Mouse (Mus musculus) bone marrow macrophage, adult 2 months (primary cell): ENCODE data around the gene Mip. TPM values are rescaled to one million over a fixed set of nuclear protein-coding genes. Genes with fewer than 3 reads are reported as not detected.

ENCODE experiments used
- H3K27ac ChIP-seq: 2 replicates; pipeline ENCODE4 v1.5.1; 2012; ENCODE audit warnings: low read depth, low read length; ENCODE audit not compliant: insufficient read depth
- H3K4me1 ChIP-seq: 2 replicates; pipeline ENCODE4 v1.6.1; 2012; ENCODE audit warnings: low read length; ENCODE audit not compliant: control insufficient read depth, insufficient read depth
- H3K4me3 ChIP-seq: 2 replicates; pipeline ENCODE4 v1.5.1; 2012; ENCODE audit warnings: mild to moderate bottlenecking, low read length, moderate library complexity; ENCODE audit not compliant: insufficient read depth
- CTCF ChIP-seq: IDR thresholded peaks from 2 replicates; pipeline ENCODE4 v1.5.1; 2012; ENCODE audit warnings: low read depth, mild to moderate bottlenecking, low read length, moderate library complexity
- POLR2A ChIP-seq: IDR thresholded peaks from 2 replicates; pipeline ENCODE4 v1.6.1; 2012; ENCODE audit warnings: mild to moderate bottlenecking, low read depth, low read length, borderline replicate concordance
- polyA plus RNA-seq: library from polyadenylated mRNA; stranded (reverse); fragments of >200 nt; gene quantifications from 2 replicates; pipeline ENCODE4 v1.2.4, GENCODE M21; 2012; ENCODE audit not compliant: missing spikeins, insufficient read depth, insufficient read length

Mip gene
- polyA plus RNA-seq, 1 experiment: not detected

GRCm38 (mm10) chr10:128225064-128225463 is 574 bp upstream of the Mip start:
- Histone ChIP-seq H3K4me3 (no peak overlapping the region), H3K27ac (no peak overlapping the region), H3K4me1 (peaks cover 12% of the 10 kb centered on the region)
- TF ChIP-seq POLR2A (no peak), CTCF (no peak)

DNA sequence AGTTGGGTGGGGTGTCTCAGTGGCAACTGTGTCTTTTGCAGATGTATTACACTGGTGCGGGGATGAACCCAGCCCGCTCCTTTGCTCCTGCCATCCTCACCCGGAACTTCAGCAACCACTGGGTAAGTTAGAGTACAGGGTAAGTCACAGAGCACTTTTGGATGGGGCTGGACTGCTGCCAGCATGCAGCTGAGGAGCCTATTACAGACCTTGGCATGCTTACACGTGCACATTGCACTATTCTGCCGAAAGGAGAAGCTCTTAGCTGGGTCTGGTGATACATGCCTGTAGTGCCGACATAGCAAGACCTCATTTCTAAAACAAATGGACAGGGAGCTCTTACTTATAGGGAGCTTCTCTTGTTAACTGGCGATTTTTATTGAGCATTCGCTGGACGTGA is 2.0 kb downstream of the Mip start:
- Histone ChIP-seq H3K27ac (no peak overlapping the region), H3K4me1 (peaks cover 16% of the 10 kb centered on the region), H3K4me3 (no peak overlapping the region)
- TF ChIP-seq CTCF: no peak
- TF ChIP-seq POLR2A: no peak

GRCm38 (mm10) chr10:128228009-128228408 is 2.4 kb downstream of the Mip start:
- no peak overlapping the region for H3K4me3 ChIP-seq
- H3K27ac ChIP-seq: no peak overlapping the region
- peaks cover 19% of the 10 kb centered on the region for H3K4me1 ChIP-seq
- TF ChIP-seq CTCF: no peak
- TF ChIP-seq POLR2A: no peak

DNA sequence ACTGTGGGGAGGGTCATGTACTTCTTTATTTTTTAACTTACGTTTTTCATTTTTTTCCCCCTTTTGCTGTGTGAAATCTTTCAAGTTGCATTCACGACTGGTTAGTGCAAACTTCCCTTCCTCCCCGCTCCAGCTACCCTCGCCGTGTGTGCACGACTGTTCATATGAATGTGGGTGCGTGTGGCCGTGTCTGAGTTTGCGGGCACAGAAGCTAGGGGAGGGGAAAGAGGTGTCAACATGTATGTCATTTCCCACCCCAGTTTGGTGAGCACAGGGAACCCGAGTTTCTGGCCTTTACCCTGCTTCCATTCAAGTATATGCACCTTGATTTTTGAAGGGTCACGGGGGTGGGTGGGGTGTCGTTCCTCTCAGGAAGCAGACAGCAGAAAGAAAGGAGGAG is 4.9 kb downstream of the Mip start:
- Histone ChIP-seq H3K27ac (no peak overlapping the region), H3K4me3 (no peak overlapping the region), H3K4me1 (peaks cover 31% of the 10 kb centered on the region)
- no peak for TF ChIP-seq CTCF
- TF ChIP-seq POLR2A: no peak

- TF ChIP-seq POLR2A: no peak
- no peak for TF ChIP-seq CTCF
Observed at GRCm38 (mm10) chr10:128231146-128231545, 5.5 kb downstream of the Mip start.

DNA sequence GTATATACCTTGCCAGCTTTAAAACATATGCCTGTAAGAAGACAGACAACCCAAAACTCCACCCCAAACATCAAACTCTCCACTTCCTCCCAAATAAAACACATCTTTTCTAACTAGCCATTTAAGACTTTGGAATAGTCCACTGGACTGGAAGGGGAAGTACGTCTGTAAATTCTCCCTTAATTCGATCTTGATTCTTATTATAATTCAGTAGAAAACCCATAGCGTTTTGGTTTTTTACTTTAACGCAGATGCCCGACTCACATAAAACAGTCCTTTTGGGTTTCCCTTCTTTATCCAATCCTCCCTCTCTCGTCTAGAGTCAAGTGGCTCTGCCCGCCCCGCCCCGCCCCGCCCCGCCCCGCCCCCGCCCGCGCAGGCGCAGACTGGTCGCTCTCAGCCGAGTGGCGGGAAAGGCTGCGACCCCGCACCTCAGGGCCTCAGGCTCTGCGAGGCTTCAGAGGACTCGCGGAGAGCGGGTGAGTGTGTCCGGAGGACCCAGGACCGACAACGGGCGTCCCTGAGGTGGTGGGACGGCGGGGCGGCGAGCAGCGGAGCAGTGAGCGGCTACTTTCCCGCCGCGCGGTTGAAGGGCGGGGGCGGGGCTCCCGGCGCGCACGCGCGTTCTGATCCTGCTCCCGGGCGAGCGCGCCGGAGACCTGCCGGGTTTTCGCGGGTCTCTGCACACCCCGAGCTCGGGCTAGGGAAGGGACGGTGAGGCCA is 6.2 kb downstream of the Mip start, which contains the start of gene Timeless:
Gene Timeless (plus strand): TSS at position 369 of the 723 bp plus-strand sequence.
- TF ChIP-seq CTCF: no peak
- TF ChIP-seq POLR2A: no peak
- peak within 1 kb of the TSS; percentile 82 for H3K4me3 ChIP-seq
- H3K4me1 ChIP-seq: peaks cover 35% of the 10 kb centered on the region
- H3K27ac ChIP-seq: peak within 1 kb of the TSS; percentile 71

More at GRCm38 (mm10) chr10:128231146-128231545, 5.5 kb downstream of the Mip start:
- Histone ChIP-seq H3K4me3 (peak overlapping the region; percentile 82), H3K4me1 (peaks cover 31% of the 10 kb centered on the region), H3K27ac (peak overlapping the region; percentile 71)

DNA sequence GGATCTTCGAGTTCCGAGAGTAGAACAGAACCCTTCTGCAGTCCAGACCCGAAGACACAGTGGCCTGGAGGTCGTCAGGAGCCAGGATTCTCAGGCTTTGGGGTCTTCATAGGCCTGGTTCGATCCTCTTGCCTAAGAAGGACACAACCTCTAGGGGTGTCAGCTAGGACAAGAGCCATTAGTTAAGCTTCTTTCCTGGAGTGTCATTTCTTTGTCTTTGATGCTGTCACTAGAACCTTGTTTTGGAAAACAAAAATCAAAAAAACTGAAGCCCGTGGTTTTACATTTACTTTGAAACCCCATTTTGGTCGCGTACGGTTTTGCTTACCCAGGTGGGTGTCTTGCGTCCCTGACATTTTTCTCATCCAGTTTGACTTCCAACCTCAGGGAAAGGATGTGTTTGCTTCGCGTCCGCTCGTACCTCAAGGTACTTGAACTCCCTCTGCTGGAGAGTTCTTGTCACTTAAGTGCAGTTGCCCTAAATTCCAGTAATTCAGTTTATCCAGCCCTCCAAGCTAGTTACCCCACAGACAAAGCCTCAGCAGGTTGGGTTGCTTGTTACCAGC is 6.9 kb downstream of the Mip start:
- peaks cover 33% of the 10 kb centered on the region for H3K4me1 ChIP-seq

GRCm38 (mm10) chr10:128236321-128236720 is 10.7 kb downstream of the Mip start:
- H3K4me1 ChIP-seq: peaks cover 31% of the 10 kb centered on the region
- no peak overlapping the region for H3K27ac ChIP-seq
- no peak overlapping the region for H3K4me3 ChIP-seq
- TF ChIP-seq POLR2A: no peak
- TF ChIP-seq CTCF: no peak

More for the DNA sequence above, 6.9 kb downstream of the Mip start:
- TF ChIP-seq POLR2A (no peak), CTCF (no peak)
- Histone ChIP-seq H3K4me3 (peak overlapping the region; percentile 82), H3K27ac (peak overlapping the region; percentile 71)

DNA sequence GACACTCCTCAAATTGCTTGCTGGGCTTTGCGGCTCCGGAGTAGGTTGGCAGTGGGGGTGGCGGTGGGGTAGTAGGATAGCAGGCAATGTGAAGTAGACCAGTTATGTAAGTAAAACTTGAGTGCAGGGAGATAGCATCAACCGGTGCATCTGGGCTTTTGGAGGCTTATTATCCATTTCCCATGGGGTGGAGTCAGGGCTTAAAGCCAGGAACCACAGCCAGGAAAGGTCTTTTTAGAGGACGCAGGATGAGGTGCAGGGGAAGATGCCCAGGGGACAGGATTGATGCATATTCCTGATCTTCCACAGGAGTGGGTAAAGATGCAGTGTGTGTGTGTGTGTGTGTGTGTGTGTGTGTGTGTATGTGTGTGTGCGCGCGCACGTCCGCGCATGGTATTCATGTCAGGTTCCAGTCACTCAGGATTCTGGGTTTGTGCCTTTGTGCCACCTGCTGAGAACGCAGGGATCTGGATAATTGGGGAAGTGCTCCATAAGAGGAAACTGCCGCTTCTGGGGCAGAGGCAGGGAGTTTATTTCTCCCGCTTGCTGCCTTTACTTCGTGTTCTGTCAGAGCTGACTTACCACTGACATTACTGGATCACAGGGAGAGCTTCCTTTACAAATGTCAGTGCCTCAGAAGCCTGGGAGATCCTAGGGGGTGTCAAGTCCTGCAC is 12.3 kb downstream of the Mip start:
- peak overlapping the region; percentile 43 for H3K27ac ChIP-seq
- no peak overlapping the region for H3K4me3 ChIP-seq
- TF ChIP-seq POLR2A (no peak), CTCF (no peak)
- peaks cover 29% of the 10 kb centered on the region for H3K4me1 ChIP-seq

DNA sequence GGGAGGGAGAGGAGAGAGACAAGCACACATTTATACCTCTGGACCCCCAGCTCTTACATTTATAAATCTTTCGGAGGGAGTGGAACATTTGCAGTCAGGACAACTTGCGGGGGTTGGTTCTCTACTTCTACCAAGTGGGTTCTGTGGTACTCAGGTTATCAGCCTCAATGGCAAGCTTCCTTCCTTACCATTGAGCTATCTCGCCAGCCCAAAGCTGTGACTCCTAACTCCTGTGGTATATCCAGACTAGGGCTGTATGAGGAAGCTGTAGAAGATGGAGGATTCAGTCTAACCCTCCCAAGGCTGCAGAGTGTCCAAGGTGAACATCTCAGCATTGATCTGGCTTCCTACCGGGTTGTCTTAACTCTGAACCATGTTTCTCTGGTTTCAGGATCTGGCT is 13.5 kb downstream of the Mip start:
- Histone ChIP-seq H3K4me3 (no peak overlapping the region), H3K4me1 (peaks cover 22% of the 10 kb centered on the region), H3K27ac (no peak overlapping the region)
- TF ChIP-seq CTCF (no peak), POLR2A (no peak)
